ENCODE assay signal across 10 mouse cellular contexts in the genomic region with DNA sequence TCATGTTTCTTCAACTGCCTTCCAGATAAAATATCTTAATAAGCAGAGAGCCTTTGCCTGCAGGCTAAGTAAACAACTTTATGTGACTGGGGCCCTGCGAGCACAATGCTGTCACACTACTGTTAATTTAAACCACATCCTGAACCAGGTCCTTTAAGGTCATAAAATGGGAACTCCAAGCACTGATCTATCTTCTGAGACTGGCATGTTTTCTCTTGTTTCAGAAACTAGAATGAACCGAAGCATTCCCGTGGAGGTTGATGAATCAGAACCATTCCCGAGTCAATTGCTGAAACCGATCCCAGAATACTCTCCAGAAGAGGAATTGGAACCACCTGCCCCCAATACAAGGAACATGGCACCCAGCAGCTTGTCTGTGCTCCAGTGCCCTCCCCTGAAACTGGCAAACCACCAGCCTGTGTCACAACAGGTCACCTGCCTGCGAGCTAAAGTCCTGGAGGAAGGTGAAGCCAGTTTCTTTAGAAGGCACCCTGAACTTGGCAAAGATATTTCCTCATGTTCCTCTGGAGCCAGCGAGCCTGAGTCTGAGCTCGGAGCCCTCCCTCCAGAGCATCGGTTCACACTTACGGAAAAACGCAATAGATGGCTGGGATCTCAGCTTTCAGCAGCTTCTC. TPM values are rescaled to one million over a fixed set of nuclear protein-coding genes. Genes with fewer than 3 reads are reported as not detected.
DNase-seq lines count a peak whose midpoint lies in the region; ATAC-seq and TF ChIP-seq lines count a peak whose summit lies in the region.
"Had no signal": no experiment of that assay in that cellular context is flagged by ENCODE, and none has a peak within 500 bp of the region (broad histone marks: within the 10 kb centered on the region; RNA-seq: fewer than 3 reads in every experiment).

No protein-coding gene starts in this region.

- peaks cover 32% of the 10 kb centered on the region for H3K4me1 ChIP-seq in hindbrain, embryonic 12.5 days
- H3K4me1 ChIP-seq in hindbrain, embryonic 11.5 days (replicated peaks; ENCODE audit: control insufficient read depth, insufficient read depth, low read length) = no peaks in the 10 kb centered on the region
- peaks cover 8% of the 10 kb centered on the region; the same call in 1 of the 2 replicates for H3K4me1 ChIP-seq in liver, postnatal 0 days (ENCODE audit: insufficient read depth)

- DNase-seq in hindbrain, embryonic 11.5 days (ENCODE audit: low spot score) = no peak
- DNase-seq in adipocyte (ENCODE audit: low spot score) = peak; percentile 34
- peak; percentile 84 to 89 for DNase-seq in kidney, adult 8-10 months
- no peak for DNase-seq in spleen, postnatal 36 days (ENCODE audit: low spot score in 2 of 2)
- DNase-seq in spleen, adult 12 weeks (ENCODE audit: low spot score) = no peak
- DNase-seq in liver, postnatal 0 days = no peak

- H3K4me3 ChIP-seq in hindbrain, embryonic 12.5 days = no peak overlapping the region
- no peak overlapping the region for H3K4me3 ChIP-seq in hindbrain, embryonic 11.5 days (ENCODE audit: low read depth, low read length)
- no peak overlapping the region for H3K4me3 ChIP-seq in liver, postnatal 0 days (ENCODE audit: low read depth, low read length)
- H3K4me3 ChIP-seq: erythroblast, embryonic 14.5 days; myocyte had no signal

- ATAC-seq in hindbrain, embryonic 12.5 days (ENCODE audit: low FRiP score) = no peak
- ATAC-seq in hindbrain, embryonic 11.5 days (ENCODE audit: low FRiP score) = no peak
- peak; percentile 58 for ATAC-seq in megakaryocyte, adult 5-6 weeks (ENCODE audit: poor library complexity, severe bottlenecking)
- no peak for ATAC-seq in liver, postnatal 0 days

- TF ChIP-seq EP300 in liver, postnatal 0 days (IDR thresholded peaks at IDR 0.05; ENCODE audit: low read depth) = no peak

- no peaks in the 10 kb centered on the region for H3K9me3 ChIP-seq in hindbrain, embryonic 12.5 days (replicated peaks)
- no peaks in the 10 kb centered on the region for H3K9me3 ChIP-seq in hindbrain, embryonic 11.5 days (ENCODE audit: control insufficient read depth, low read length)
- no peaks in the 10 kb centered on the region for H3K9me3 ChIP-seq in liver, postnatal 0 days (ENCODE audit: low read length)

- H3K36me3 ChIP-seq in hindbrain, embryonic 12.5 days = peaks cover 8% of the 10 kb centered on the region; the same call in 1 of the 2 replicates
- no peaks in the 10 kb centered on the region for H3K36me3 ChIP-seq in hindbrain, embryonic 11.5 days (ENCODE audit: control insufficient read depth, insufficient read depth, low read length)
- peaks cover 4% of the 10 kb centered on the region; the same call in 1 of the 2 replicates for H3K36me3 ChIP-seq in liver, postnatal 0 days (replicated peaks; ENCODE audit: insufficient read depth, low read length)

- H3K27me3 ChIP-seq in hindbrain, embryonic 12.5 days = no peaks in the 10 kb centered on the region
- H3K27me3 ChIP-seq in hindbrain, embryonic 11.5 days (ENCODE audit: control insufficient read depth, insufficient read depth, low read length) = no peaks in the 10 kb centered on the region
- no peaks in the 10 kb centered on the region for H3K27me3 ChIP-seq in liver, postnatal 0 days (ENCODE audit: insufficient read depth, low read length)

- H3K27ac ChIP-seq in hindbrain, embryonic 12.5 days = 0 out of 2 replicates have a peak overlapping the region, but pooled peaks have one; percentile 9
- no peak overlapping the region for H3K27ac ChIP-seq in hindbrain, embryonic 11.5 days (ENCODE audit: low read depth, low read length)
- no peak overlapping the region for H3K27ac ChIP-seq in liver, postnatal 0 days (ENCODE audit: low read depth)

- 80% methylated on average over 11 of the region's 11 CpGs for WGBS in hindbrain, embryonic 12.5 days
- WGBS in hindbrain, embryonic 11.5 days = 82% methylated on average over 11 of the region's 11 CpGs
- 61% methylated on average over 11 of the region's 11 CpGs for WGBS in liver, postnatal 0 days (ENCODE audit: insufficient replicate concordance)

- no peak overlapping the region for H3K4me2 ChIP-seq in hindbrain, embryonic 12.5 days (replicated peaks)
- H3K4me2 ChIP-seq in hindbrain, embryonic 11.5 days (replicated peaks; ENCODE audit: low read depth, low read length) = no peak overlapping the region
- no peak overlapping the region for H3K4me2 ChIP-seq in liver, postnatal 0 days (ENCODE audit: low read depth, low read length)

- no peak overlapping the region for H3K9ac ChIP-seq in hindbrain, embryonic 12.5 days
- no peak overlapping the region for H3K9ac ChIP-seq in hindbrain, embryonic 11.5 days (ENCODE audit: low read depth, low read length)
- H3K9ac ChIP-seq in liver, postnatal 0 days (replicated peaks) = no peak overlapping the region

- no peak for TF ChIP-seq CTCF in liver, postnatal 0 days (IDR thresholded peaks at IDR 0.05; ENCODE audit: low read depth)

RNA-seq across cellular contexts. Expression of a gene that starts 13.0 kb away (rescaled TPM):
- polyA plus RNA-seq in hindbrain, embryonic 12.5 days (2016; fragmentation: Nextera tagmentation; extraction: Ambion mirVana) = 5.8 and 7.0 TPM in 2 replicates
- polyA plus RNA-seq in hindbrain, embryonic 11.5 days (2014; fragmentation: Nextera tagmentation; extraction: Ambion mirVana) = 5.6 and 7.2 TPM in 2 replicates
- total RNA-seq in megakaryocyte, adult 5-6 weeks (2015) = 8.8 and 12.3 TPM in 2 replicates
- 1.7 and 2.9 TPM in 2 replicates for total RNA-seq in megakaryocyte, adult 5-6 weeks (2017)
- 2.3 TPM in 2 replicates for polyA plus RNA-seq in liver, postnatal 0 days (2015; fragmentation: Nextera tagmentation; extraction: Ambion mirVana)

Comparison
In these comparisons a context has a peak if more than half of its experiments do, and no peak if none do; other contexts are left out.
1. DNase-seq: peak in adipocyte (single experiment) and kidney, adult 8-10 months (2 of 2); none in hindbrain, embryonic 11.5 days (single experiment), spleen, postnatal 36 days (0 of 2), spleen, adult 12 weeks (single experiment) and liver, postnatal 0 days (single experiment).